Mouse (Mus musculus) adrenal gland, postnatal 4 days (tissue): ENCODE data around the gene Ap1g1. TPM values are rescaled to one million over a fixed set of nuclear protein-coding genes. Genes with fewer than 3 reads are reported as not detected.
A peak's percentile ranks its signal among the peaks of the same experiment; 100 is the strongest.

ENCODE experiments used
- DNase-seq, 2 experiments: peaks; one replicate each; pipeline ENCODE4 v3.0.0; 2021 to 2022; ENCODE audit warnings: low spot score in 2 of 2, mixed read lengths in 2 of 2
- total RNA-seq, 2 experiments: library from RNA; stranded (reverse); gene quantifications; 2 replicates each; pipeline ENCODE4 v1.2.3; 2021

Ap1g1 gene
- total RNA-seq, 2 experiments from 2014 or later, result 88.5 to 90.0 TPM

DNA sequence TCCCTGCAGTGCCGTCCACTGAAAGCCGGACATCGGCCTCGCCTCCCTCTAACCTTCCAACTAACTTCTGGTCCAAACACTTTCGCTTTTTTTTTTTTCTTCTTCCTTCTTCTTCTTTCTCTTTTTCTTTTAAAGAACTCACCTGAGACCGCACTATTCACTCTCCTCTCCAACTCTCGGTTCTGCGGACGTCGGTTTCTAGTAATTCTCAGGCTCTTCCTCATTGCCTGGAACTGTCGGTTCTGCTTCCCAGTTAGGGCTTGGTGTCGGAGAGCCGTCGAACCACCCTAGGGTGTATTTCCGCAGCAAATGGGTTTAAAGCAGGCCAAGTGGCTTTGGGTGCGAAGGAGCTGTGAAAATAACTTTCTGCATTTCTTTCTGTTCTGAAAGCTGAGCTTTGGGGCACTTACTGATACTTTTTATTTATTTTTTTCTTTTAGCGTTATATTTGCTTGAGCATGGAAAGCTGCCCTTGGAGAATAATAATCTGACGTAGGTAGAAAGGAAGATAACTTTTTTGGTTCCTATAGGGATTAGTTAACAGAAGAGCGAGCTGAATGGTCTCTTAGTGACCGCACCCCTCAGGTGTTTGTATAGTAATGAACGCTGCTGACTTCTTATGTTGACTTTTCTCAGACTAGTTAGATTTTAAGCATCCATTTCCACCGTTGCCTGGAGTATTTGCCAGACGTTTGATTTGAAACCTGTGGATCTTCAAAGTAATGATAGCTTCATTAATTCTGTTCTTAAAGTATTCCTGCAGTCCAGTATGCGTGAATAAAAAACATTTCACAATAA is 1.3 kb downstream of the Ap1g1 start:
- DNase-seq, result no peak

DNA sequence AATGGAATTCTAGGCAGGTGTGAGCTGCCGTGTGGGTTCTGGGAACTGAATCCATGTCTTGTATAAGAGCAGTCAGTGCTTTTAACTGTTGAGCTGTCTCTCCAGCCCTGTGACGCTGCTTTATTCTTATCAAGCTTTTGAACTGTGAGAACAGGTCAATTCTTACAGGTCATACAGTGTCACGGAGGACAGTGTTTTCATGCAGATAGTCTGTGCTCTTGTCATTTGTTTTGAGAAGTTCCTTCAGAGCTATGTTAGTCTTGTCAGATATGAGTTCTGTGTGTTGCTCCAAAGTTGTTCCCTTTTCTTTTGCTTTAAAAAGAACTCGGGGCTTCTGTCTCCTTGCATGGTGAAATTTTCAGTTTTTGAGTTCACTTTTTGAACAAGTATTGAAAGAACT is 2.2 kb downstream of the Ap1g1 start:
- DNase-seq, result no peak

DNA sequence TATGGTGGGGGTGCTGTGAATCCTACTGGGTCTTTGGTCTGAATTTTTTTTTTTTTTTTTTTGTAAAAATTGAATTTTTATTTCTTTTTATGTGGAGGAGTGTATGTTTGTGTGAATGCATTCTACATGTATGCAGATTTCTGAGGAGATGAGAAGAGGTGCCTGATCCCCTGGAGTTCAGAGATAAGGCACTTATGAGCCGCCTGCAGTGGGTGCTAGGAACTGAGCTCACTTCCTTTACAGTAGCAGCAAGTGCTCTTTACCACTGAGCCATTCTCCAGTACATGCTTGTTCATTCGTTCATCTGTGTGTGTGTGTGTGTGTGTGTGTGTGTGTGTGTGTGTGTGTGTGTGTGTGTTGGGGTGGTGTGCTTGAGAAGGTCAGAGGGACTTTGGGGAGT is 12.6 kb downstream of the Ap1g1 start:
- DNase-seq, result no peak

DNA sequence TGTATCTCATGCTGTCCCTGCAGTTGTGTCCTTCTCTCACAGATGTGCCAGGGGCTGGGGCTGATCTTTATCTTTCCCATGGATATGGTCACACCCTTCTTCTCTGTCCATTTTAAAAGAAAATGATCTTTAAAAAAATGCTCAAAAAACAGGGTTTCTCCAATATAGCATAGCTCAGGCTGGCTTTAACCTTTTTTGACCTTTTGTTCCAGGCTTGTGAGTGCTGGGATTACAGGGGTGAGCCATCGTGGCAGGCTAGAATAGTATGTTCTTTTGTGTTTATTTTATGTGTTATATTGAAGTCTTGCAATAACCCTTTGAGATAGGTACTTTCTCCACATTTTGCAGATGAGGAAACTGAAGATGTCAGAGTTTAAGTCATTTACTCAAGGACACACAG is 16.8 kb downstream of the Ap1g1 start:
- DNase-seq, result no peak

DNA sequence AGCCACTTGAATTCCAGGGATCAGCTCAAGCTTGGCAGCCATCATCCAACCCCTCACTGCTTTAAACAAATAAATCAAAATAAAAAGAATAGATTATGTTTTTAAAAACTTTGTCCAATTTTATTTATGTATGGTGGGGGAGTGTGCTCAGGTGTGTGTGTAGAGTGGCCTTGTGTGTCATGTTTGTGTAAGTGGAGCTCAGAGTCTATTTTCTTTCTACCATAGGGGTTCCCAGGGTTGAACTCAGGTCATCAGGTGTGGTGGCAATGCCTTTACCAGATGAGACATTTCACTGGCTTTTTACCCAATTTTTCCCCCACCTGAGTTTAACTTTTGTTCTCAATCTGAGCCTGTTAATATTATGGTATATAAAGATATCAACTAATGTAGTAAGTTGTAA is 20.4 kb downstream of the Ap1g1 start:
- DNase-seq, result no peak

DNA sequence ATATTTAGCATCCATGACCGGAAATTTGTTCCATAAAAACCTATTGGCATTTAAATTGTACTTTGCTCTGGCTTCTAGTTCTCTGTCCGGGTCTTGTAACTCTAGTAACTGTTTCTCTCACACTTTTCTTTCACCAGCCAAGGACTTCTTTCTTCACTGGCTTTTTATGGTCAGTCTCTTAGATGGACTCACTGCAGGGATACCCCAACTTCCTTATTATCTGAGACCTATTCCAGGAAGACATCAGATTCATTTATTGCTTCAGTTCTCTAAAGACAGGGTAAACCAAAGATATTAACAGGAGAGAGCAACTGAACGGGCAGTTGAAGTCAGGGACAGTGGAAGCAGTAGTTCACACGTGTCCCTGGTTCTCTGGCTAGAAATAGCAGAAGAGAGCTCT is 20.9 kb downstream of the Ap1g1 start:
- DNase-seq, result no peak

GRCm38 (mm10) chr8:109800325-109800724 is 22.0 kb downstream of the Ap1g1 start:
- DNase-seq, result no peak

DNA sequence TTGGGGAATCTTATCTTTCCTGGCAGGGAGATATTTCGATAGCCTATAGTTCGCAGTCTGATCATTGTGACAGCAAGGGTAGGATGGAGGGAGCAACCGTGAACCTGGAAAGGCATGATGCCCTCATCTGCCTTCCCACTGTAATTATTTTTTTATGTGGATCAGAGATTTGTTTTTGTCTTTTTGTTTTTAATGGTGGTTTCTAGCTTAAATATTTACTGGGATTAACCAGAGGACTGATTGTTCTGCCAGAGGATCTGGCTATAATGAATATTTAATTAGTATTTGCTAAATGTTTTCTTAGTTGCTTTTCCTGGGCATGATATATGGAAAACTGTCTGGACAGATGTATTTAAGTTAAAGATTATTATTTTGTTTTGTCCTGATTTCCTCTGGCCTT is 24.9 kb downstream of the Ap1g1 start:
- DNase-seq, result no peak

GRCm38 (mm10) chr8:109803801-109804200 is 25.4 kb downstream of the Ap1g1 start:
- no peak for DNase-seq

DNA sequence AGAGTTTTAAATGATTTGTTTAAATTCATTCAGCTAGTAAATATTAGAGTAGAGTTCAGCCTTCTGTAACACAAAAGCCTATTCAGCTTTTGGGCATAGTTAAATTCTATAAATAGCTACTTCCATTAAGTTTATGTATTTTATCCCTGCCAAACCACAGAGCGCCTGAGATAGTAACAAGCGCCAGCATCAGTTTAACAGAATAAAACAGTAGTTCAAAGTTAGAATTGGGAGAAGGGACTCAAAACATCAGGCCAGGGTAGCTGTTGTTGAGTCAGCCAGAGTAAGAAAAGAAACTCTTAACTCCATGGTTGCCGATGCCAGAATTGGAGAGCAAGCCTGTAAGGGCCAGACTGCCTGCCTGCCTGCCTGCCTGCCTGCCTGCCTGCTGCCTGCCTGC is 28.2 kb downstream of the Ap1g1 start:
- DNase-seq, result no peak

- DNase-seq, result no peak
These were observed 29.2 kb downstream of the Ap1g1 start for GRCm38 (mm10) chr8:109807401-109808119.

GRCm38 (mm10) chr8:109808120-109808447 is 29.7 kb downstream of the Ap1g1 start:
- DNase-seq, result no peak

- DNase-seq, result peak in 1 of 2 experiments; percentile 10
These were observed 32.1 kb downstream of the Ap1g1 start for GRCm38 (mm10) chr8:109810434-109810833.

DNA sequence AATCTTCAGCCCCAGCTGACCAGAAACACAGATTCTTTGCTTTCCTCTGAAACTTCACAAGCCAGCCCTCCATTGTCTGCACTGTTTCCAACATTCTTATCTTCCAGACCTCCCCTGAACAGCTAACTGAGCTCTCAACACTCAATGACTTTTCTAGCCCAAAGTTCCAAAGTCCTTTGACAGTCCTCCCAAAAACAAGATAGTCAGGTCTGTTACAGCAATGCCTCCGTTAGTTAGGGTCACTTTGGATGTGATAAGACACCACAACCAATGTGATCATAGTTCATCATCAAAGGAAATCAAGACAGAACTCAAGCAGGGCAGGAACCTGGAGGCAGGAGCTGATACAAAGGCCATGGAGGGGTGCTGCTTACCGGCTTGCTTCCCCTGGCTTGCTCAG is 36.9 kb downstream of the Ap1g1 start:
- DNase-seq, result no peak

- DNase-seq, result no peak
These were observed 39.6 kb downstream of the Ap1g1 start for GRCm38 (mm10) chr8:109817933-109818332.

GRCm38 (mm10) chr8:109823561-109823960 is 45.2 kb downstream of the Ap1g1 start:
- no peak for DNase-seq

- no peak for DNase-seq
These were observed 61.5 kb downstream of the Ap1g1 start for GRCm38 (mm10) chr8:109839822-109840221.

DNA sequence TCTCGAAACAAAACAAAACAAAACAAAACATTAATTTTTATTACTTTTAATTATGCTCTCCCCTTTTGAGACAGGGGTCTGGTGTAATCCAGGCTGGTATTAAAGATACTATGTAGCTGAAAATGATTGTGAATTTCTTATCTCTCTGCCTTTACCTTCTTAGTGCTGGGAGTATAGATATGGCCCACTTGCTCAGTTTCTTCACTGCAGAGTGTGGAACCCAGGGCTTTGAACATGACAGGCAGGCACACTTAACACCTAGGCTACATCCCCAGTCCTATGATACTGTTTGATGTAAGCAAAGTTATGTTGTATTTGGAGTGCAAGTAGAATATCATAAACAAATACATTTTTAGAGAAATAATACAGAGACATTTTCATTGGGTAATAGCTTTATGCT is 64.1 kb downstream of the Ap1g1 start:
- DNase-seq, result no peak

DNA sequence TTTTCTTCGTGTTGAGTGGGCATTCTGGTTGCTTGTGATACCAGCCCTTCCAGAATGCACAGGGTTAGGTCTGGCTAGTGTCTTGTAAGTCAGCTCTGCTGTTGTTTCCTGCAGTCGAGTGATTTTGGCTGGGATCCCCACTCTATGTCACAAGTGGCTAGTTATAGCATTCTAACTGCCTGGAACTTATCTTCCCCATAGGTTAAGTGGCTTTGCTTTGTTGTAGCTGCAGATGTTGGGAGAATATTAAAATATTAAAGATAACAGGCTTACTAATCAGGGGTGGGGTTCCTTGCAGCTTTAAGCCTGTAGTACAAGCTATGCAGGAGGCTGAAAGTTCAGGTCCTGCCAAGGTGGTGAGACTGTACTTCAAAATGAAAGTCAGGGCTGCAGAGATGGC is 69.5 kb downstream of the Ap1g1 start:
- no peak for DNase-seq

- DNase-seq, result no peak
These were observed 70.6 kb downstream of the Ap1g1 start for GRCm38 (mm10) chr8:109848981-109849380.

DNA sequence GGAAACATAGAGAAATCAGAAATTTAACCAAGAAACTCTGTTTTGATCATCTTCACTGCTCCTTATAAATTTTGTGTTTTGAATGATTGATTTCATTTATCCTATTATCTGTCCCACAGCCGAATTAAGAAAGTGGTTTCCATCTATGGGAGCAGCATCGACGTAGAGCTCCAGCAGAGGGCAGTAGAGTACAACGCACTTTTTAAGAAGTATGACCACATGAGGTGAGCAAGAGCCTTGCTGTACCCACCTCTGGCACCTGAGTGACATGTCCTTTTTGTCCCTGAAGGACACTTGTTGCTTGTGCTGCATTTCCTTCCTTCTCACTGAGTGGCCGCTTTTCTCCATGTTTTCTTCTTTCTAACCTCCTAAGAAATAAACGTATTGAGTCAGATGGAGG is 75.1 kb downstream of the Ap1g1 start:
- no peak for DNase-seq

DNA sequence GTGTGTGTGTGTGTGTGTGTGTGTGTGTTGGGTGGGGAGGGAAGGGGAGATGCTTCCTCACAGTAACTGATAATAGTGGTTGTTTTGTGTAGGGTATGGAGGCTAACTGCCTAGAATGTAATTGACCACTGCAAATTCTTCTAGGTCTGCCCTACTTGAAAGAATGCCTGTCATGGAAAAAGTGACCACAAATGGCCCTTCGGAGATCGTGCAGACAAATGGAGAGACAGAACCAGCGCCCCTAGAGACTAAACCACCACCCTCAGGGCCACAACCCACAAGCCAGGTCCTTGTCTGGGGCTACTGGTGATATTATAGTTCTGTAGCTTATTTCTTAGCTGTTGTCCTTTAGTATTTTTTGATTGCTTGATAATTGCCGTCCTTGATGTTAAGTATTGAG is 76.2 kb downstream of the Ap1g1 start:
- no peak for DNase-seq

DNA sequence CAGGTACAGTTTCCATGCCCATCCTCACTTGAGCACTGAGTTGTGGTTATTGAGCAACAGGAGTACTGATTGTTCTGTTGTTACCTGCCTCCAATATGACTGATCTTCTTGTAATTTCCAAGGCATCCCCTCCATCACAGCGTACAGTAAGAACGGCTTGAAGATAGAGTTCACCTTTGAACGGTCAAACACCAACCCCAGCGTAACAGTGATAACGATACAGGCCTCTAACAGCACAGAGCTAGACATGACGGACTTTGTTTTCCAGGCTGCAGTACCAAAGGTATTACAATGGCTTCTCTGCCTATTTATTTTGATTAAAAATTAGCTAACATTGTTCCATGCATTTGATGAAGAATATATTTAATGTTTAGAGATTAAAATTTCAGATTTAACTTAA is 77.1 kb downstream of the Ap1g1 start:
- no peak for DNase-seq
